Mouse (Mus musculus) E14TG2a.4 (cell line): ENCODE data around the gene Zfand5.

Source experiments
- CTCF ChIP-seq: conservative IDR thresholded peaks from 2 replicates; pipeline ENCODE4 v1.5.1; 2014; ENCODE audit warnings: low read length
- NANOG ChIP-seq: IDR thresholded peaks from 2 replicates; pipeline ENCODE4 v1.6.1; 2014; ENCODE audit warnings: borderline replicate concordance, low read length, mixed read lengths
- POU5F1 ChIP-seq: IDR thresholded peaks from 2 replicates; pipeline ENCODE4 v1.6.1; 2014; ENCODE audit warnings: low read length, borderline replicate concordance

- TF ChIP-seq CTCF (no peak), POU5F1 (no peak), NANOG (no peak)
Observed at GRCm38 (mm10) chr19:21286421-21287097, 14.5 kb downstream of the Zfand5 start.
